Mouse (Mus musculus): ENCODE data around the gene Fam71e1. TPM values are rescaled to one million over a fixed set of nuclear protein-coding genes. Genes with fewer than 3 reads are reported as not detected.

Fam71e1 gene
- polyA plus RNA-seq, 2 experiments = 1.5 to 1.6 TPM

GRCm38 (mm10) chr7:44460767-44461502, 35.4 kb upstream of the Fam71e1 start:
- ATAC-seq (ENCODE audit: insufficient read depth) (no peak), DNase-seq (ENCODE audit: low read depth in 3 of 3, low spot score in 3 of 3) (no peak)
- H3K9me3 ChIP-seq (ENCODE audit: control insufficient read depth, low read length) = no peaks in the 10 kb centered on the region
- no peaks in the 10 kb centered on the region for H3K36me3 ChIP-seq (replicated peaks; ENCODE audit: control insufficient read depth, insufficient read depth, low read depth)
- TF ChIP-seq CTCF (IDR thresholded peaks at IDR 0.05; ENCODE audit: low read depth) = no peak
- no peak for TF ChIP-seq EP300 (IDR thresholded peaks at IDR 0.05; ENCODE audit: low read depth)
- peaks cover 14 to 22% of the 10 kb centered on the region in 2 experiments for H3K4me1 ChIP-seq (replicated peaks; ENCODE audit: control insufficient read depth in 2 of 2, insufficient read depth in 2 of 2, low read length in 1 of 2)
- H3K9ac ChIP-seq (replicated peaks) = no peak overlapping the region
- H3K4me2 ChIP-seq (ENCODE audit: low read depth) = no peak overlapping the region
- WGBS (ENCODE audit: insufficient replicate concordance) = 57% methylated on average over 31 of the region's 31 CpGs
- no peak overlapping the region for H3K4me3 ChIP-seq (ENCODE audit: insufficient read depth in 1 of 2, low read depth in 2 of 2, low read length in 2 of 2)
- no peak overlapping the region for H3K27ac ChIP-seq
- H3K27me3 ChIP-seq (ENCODE audit: control insufficient read depth, insufficient read depth, low read length) = peaks cover 52% of the 10 kb centered on the region

GRCm38 (mm10) chr7:44461503-44462217, 34.7 kb upstream of the Fam71e1 start:
- no peak overlapping the region for H3K9ac ChIP-seq (replicated peaks)
- no peak overlapping the region for H3K4me3 ChIP-seq (ENCODE audit: insufficient read depth in 1 of 2, low read depth in 2 of 2, low read length in 2 of 2)
- peaks cover 52% of the 10 kb centered on the region for H3K27me3 ChIP-seq (ENCODE audit: control insufficient read depth, insufficient read depth, low read length)
- H3K27ac ChIP-seq = no peak overlapping the region
- H3K4me2 ChIP-seq (ENCODE audit: low read depth) = no peak overlapping the region
- TF ChIP-seq CTCF (IDR thresholded peaks at IDR 0.05; ENCODE audit: low read depth) (no peak), EP300 (IDR thresholded peaks at IDR 0.05; ENCODE audit: low read depth) (no peak)
- 42% methylated on average over 57 of the region's 57 CpGs for WGBS (ENCODE audit: insufficient replicate concordance)
- H3K9me3 ChIP-seq (ENCODE audit: control insufficient read depth, low read length) = no peaks in the 10 kb centered on the region
- DNase-seq (ENCODE audit: low read depth in 3 of 3, low spot score in 3 of 3) = no peak
- no peak for ATAC-seq (ENCODE audit: insufficient read depth)
- no peaks in the 10 kb centered on the region for H3K36me3 ChIP-seq (replicated peaks; ENCODE audit: control insufficient read depth, insufficient read depth, low read depth)
- peaks cover 11 to 17% of the 10 kb centered on the region in 2 experiments for H3K4me1 ChIP-seq (replicated peaks; ENCODE audit: control insufficient read depth in 2 of 2, insufficient read depth in 2 of 2, low read length in 1 of 2)

GRCm38 (mm10) chr7:44462218-44463055, 33.9 kb upstream of the Fam71e1 start:
- H3K27me3 ChIP-seq (ENCODE audit: control insufficient read depth, insufficient read depth, low read length) = peaks cover 52% of the 10 kb centered on the region
- H3K9ac ChIP-seq (replicated peaks) = no peak overlapping the region
- TF ChIP-seq CTCF (IDR thresholded peaks at IDR 0.05; ENCODE audit: low read depth) (peak; percentile 69), EP300 (IDR thresholded peaks at IDR 0.05; ENCODE audit: low read depth) (no peak)
- DNase-seq (ENCODE audit: low read depth in 3 of 3, low spot score in 3 of 3) = no peak
- 12% methylated on average over 70 of the region's 77 CpGs for WGBS (ENCODE audit: insufficient replicate concordance)
- H3K4me2 ChIP-seq (ENCODE audit: low read depth) = no peak overlapping the region
- H3K36me3 ChIP-seq (replicated peaks; ENCODE audit: control insufficient read depth, insufficient read depth, low read depth) = no peaks in the 10 kb centered on the region
- no peaks in the 10 kb centered on the region for H3K9me3 ChIP-seq (ENCODE audit: control insufficient read depth, low read length)
- no peak overlapping the region for H3K4me3 ChIP-seq (ENCODE audit: insufficient read depth in 1 of 2, low read depth in 2 of 2, low read length in 2 of 2)
- H3K4me1 ChIP-seq (replicated peaks; ENCODE audit: control insufficient read depth in 2 of 2, insufficient read depth in 2 of 2, low read length in 1 of 2) = peaks cover 11 to 19% of the 10 kb centered on the region in 2 experiments
- no peak overlapping the region for H3K27ac ChIP-seq
- no peak for ATAC-seq (ENCODE audit: insufficient read depth)

- Histone ChIP-seq H3K4me3 (ENCODE audit: insufficient read depth in 1 of 2, low read depth in 2 of 2, low read length in 2 of 2) (no peak overlapping the region), H3K9ac (replicated peaks) (no peak overlapping the region), H3K27ac (no peak overlapping the region), H3K27me3 (ENCODE audit: control insufficient read depth, insufficient read depth, low read length) (peaks cover 52% of the 10 kb centered on the region), H3K4me2 (ENCODE audit: low read depth) (no peak overlapping the region), H3K36me3 (replicated peaks; ENCODE audit: control insufficient read depth, insufficient read depth, low read depth) (no peaks in the 10 kb centered on the region), H3K4me1 (replicated peaks; ENCODE audit: control insufficient read depth in 2 of 2, insufficient read depth in 2 of 2, low read length in 1 of 2) (peaks cover 11 to 21% of the 10 kb centered on the region in 2 experiments), H3K9me3 (ENCODE audit: control insufficient read depth, low read length) (no peaks in the 10 kb centered on the region)
- DNase-seq (ENCODE audit: low read depth in 3 of 3, low spot score in 3 of 3) = no peak
- 18% methylated on average over 8 of the region's 8 CpGs for WGBS (ENCODE audit: insufficient replicate concordance)
- TF ChIP-seq CTCF (IDR thresholded peaks at IDR 0.05; ENCODE audit: low read depth) = no peak
- no peak for TF ChIP-seq EP300 (IDR thresholded peaks at IDR 0.05; ENCODE audit: low read depth)
- no peak for ATAC-seq (ENCODE audit: insufficient read depth)
These were observed 33.3 kb upstream of the Fam71e1 start for GRCm38 (mm10) chr7:44463056-44463425.
